Mouse (Mus musculus) stomach, embryonic 16.5 days (tissue): ENCODE data around the gene Suox. TPM values are rescaled to one million over a fixed set of nuclear protein-coding genes. Genes with fewer than 3 reads are reported as not detected.

Source experiments
- ATAC-seq: fragments of 200-750 bp; cut with Nextera tagmentation; 2 replicates; pipeline ENCODE4 v1.8.0; 2017; ENCODE audit warnings: moderate number of reproducible peaks, moderate TSS enrichment; ENCODE audit not compliant: insufficient read depth, low FRiP score
- H3K27ac ChIP-seq: fragments of 300-500 bp; sonication (generic); 2 replicates; pipeline ENCODE4 v1.5.1; 2014; ENCODE audit warnings: low read length
- H3K27me3 ChIP-seq: fragments of 300-500 bp; sonication (generic); 2 replicates; pipeline ENCODE4 v1.6.1; 2014; ENCODE audit warnings: low read length, control low read depth, mixed read lengths; ENCODE audit not compliant: control insufficient read depth, insufficient read depth
- H3K36me3 ChIP-seq: fragments of 300-500 bp; sonication (generic); 2 replicates; pipeline ENCODE4 v1.6.1; 2014; ENCODE audit warnings: low read length; ENCODE audit not compliant: control insufficient read depth, insufficient read depth
- H3K4me1 ChIP-seq: fragments of 300-500 bp; sonication (generic); 2 replicates; pipeline ENCODE4 v1.6.1; 2014; ENCODE audit warnings: low read length, control low read depth, mixed read lengths; ENCODE audit not compliant: control insufficient read depth, insufficient read depth
- H3K4me2 ChIP-seq: fragments of 300-500 bp; sonication (generic); 2 replicates; pipeline ENCODE4 v1.6.1; 2014; ENCODE audit warnings: low read depth, low read length, mixed read lengths
- H3K4me3 ChIP-seq: fragments of 300-500 bp; sonication (generic); replicated peaks from 2 replicates; pipeline ENCODE4 v1.5.1; 2014; ENCODE audit warnings: mild to moderate bottlenecking, low read length
- H3K9ac ChIP-seq: fragments of 300-500 bp; sonication (generic); 2 replicates; pipeline ENCODE4 v1.6.1; 2014; ENCODE audit warnings: low read length
- H3K9me3 ChIP-seq: fragments of 300-500 bp; sonication (generic); replicated peaks from 2 replicates; pipeline ENCODE4 v1.6.1; 2016; ENCODE audit warnings: low read length, control low read depth; ENCODE audit not compliant: control insufficient read depth
- WGBS: fragments of 180-500 bp; shearing (Covaris S2); extraction: QIAGEN DNeasy Blood & Tissue Kit; methylation state at CpG from one replicate; pipeline ENCODE4 v1.1.7; 2014; 5-methylcytosine and 5-hydroxymethylcytosine counted together
- polyA plus RNA-seq: library from polyadenylated mRNA; unstranded; fragments of >200 nt; fragmentation: Nextera tagmentation; extraction: Ambion mirVana; gene quantifications from 2 replicates; pipeline ENCODE4 v1.2.1, GENCODE M21; 2015

The Suox gene
- polyA plus RNA-seq, 1 experiment from 2014 or later: 17.7 TPM

DNA sequence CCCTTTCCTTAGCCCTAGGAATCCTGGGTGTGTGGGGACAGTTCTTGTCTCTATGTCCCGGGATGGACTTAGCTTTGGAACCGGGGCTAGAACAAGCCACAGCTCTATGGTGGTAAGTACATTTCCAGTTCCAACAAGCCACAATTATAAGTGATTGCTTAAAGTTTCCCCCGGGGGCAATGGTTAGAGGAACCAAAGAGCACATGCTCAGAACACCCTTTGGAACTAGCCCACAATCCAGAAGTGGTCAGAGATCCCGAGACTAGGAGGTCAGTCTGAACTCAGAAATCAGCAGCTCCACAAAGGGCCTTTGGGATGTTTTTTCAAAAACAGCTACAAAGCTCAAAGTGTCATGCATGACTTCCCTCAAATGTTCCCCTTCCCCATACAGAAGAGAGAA is 20.0 kb downstream of the Suox start:
- Histone ChIP-seq H3K27me3 (no peaks in the 10 kb centered on the region), H3K36me3 (no peaks in the 10 kb centered on the region), H3K4me2 (no peak overlapping the region), H3K4me3 (no peak overlapping the region), H3K27ac (no peak overlapping the region), H3K9me3 (no peaks in the 10 kb centered on the region), H3K4me1 (no peaks in the 10 kb centered on the region), H3K9ac (no peak overlapping the region)
- no peak for ATAC-seq
- 76% methylated on average over 4 of the region's 4 CpGs for WGBS

DNA sequence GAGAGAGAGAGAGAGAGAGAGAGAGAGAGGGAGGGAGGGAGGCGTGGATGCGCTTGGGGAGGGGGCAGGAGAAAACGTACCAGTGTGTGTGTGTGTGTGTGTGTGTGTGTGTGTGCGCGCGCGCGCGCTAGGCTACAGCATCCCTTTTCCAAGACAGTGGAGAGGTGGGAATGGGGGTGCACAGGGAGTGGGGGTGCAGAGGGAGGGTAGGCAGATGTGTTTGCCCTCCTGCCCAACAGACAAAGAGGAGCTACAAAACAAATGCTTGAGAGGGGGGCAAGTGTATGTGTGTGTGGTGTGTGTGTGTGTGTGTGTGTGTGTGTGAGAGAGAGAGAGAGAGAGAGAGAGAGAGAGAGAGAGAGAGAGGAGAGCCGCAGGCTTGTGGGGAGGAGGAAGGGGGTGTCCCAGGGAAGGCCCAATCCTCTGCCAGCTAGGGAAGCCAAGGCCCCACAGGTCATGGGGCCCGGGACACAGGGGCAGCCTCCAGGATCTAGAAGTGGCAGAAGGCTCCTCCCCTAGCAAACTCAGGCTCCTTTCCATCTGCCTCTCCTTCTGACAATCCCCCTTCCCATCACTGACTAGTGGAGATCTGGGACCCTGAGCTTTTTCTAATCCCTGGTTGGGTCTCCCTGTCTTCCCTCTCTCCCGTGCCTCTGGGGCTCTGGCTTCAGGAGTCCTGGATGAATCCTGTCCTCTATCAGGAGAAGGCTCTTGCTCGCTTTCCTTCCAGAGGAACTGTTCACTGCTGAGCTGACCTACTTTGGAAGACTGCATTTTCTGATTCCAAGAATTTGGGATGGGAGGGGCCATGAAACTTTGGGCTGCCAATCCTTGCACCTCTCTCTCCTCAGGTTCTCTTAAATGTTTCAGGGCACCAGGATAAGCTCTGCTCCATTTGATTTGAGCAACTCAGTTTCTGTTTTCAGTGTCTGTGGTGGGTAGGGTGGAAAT is 27.5 kb downstream of the Suox start:
- no peaks in the 10 kb centered on the region for H3K27me3 ChIP-seq
- no peaks in the 10 kb centered on the region for H3K36me3 ChIP-seq
- H3K9me3 ChIP-seq: no peaks in the 10 kb centered on the region
- ATAC-seq: peak; percentile 67; the same call in 1 of the 2 replicates
- WGBS: 6% methylated on average over 12 of the region's 13 CpGs
- H3K9ac ChIP-seq: peak overlapping the region; percentile 71
- peak overlapping the region; percentile 74 for H3K4me2 ChIP-seq
- peaks cover 7% of the 10 kb centered on the region; the same call in 1 of the 2 replicates for H3K4me1 ChIP-seq
- H3K27ac ChIP-seq: peak overlapping the region; percentile 70
- H3K4me3 ChIP-seq: peak overlapping the region; percentile 58; the same call in 1 of the 2 replicates

DNA sequence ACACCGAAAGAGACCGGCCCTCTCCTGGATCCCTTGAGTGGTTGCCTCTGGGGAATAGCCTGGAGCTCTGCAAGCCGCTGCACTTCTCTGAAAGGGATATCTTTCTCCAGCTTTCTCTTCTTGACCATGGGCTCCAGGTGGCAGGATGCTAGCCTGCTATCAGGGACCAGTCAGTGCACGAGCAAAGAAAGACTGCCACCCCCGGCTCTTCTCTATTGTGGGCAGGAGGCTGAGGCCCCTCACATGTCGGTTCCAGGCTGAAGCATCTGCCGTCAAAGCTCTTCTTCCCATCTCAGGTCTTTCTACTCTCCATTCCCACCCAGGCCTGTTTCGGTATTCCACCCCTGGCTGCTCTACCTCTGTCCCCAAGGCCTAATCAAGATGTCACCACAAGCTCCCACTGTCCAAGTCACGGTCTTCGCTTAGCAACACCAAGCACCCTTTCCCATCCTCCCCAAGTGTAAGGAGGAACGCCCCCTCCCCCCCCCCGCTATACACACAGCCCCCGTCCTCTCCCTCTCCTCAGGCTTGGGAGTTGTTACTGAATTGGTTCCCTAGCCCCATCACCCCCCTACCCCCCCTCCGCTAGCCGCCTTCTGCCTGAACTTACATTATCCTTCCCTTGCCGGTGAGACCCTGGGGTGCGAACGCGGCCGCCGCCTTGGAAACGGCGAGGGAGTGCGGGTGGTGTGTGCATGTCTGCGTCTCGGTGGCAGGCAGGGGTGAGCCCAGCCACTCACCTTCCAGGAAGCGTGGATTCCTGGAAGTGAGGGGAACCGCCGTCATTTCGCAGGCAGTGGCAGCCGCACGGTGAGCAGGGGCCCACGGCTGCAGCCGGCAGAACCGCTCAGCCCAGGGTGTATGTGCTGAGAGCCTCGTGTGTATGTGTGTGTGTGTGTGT is 28.5 kb downstream of the Suox start, which contains the start of gene Ikzf4:
Gene Ikzf4, minus strand, starts transcription at position 881 of the 901 bp plus-strand sequence.
- Histone ChIP-seq H3K9ac (peak within 1 kb of the TSS; percentile 71), H3K27me3 (no peaks in the 10 kb centered on the region), H3K4me1 (peaks cover 7% of the 10 kb centered on the region; the same call in 1 of the 2 replicates), H3K4me3 (peak within 1 kb of the TSS; percentile 58), H3K27ac (peak within 1 kb of the TSS; percentile 70), H3K9me3 (no peaks in the 10 kb centered on the region), H3K36me3 (no peaks in the 10 kb centered on the region), H3K4me2 (peak within 1 kb of the TSS; percentile 74)
- ATAC-seq: peak; percentile 71; the same call in 1 of the 2 replicates
- WGBS: 6% methylated on average over 36 of the region's 36 CpGs

DNA sequence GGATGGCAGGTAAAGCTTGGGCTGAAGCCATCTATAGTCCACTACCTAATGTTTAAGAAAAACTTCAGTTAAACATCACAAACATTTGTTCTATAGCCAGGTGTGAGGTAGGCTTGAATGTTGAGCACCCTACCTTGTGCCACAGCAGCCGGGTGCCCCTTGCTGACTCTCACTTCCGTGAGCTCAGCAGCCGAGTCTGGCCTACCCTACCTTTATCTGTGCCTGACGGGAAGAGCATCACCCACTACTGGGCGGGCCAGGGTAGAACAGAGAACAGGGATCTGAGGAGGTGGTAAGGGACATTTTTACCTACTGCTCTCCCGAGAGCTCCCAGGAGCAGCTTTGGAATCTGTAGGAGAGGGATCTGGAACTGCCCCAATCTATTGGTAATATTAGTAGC is 31.1 kb downstream of the Suox start:
- WGBS: 87% methylated on average over 6 of the region's 6 CpGs
- no peaks in the 10 kb centered on the region for H3K27me3 ChIP-seq
- peaks cover 7% of the 10 kb centered on the region; the same call in 1 of the 2 replicates for H3K4me1 ChIP-seq
- H3K27ac ChIP-seq: no peak overlapping the region
- no peak overlapping the region for H3K4me3 ChIP-seq
- H3K4me2 ChIP-seq: no peak overlapping the region
- no peak for ATAC-seq
- H3K9me3 ChIP-seq: no peaks in the 10 kb centered on the region
- H3K36me3 ChIP-seq: no peaks in the 10 kb centered on the region
- no peak overlapping the region for H3K9ac ChIP-seq

DNA sequence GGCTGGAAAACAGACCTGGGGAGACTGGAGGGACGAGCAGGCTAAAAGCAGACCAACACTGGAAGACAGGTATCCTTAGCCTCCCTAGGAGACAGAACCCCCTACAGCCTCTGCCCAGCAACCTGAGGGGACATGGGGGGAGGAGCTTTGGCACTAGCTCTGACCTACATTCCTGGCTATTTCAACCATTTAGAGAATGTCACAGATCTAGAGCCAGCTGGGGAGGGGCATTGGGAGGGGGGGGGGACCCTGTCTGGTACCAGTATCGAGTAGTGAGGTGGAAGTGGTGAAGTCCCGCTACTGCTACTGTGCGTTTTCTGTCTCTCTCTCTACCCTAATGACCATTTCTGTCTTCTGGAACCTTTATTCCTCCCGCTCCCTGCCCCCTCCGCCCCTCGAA is 32.0 kb downstream of the Suox start:
- Histone ChIP-seq H3K27ac (no peak overlapping the region), H3K9ac (no peak overlapping the region), H3K9me3 (no peaks in the 10 kb centered on the region), H3K27me3 (no peaks in the 10 kb centered on the region), H3K4me1 (peaks cover 7% of the 10 kb centered on the region; the same call in 1 of the 2 replicates), H3K36me3 (no peaks in the 10 kb centered on the region), H3K4me3 (no peak overlapping the region), H3K4me2 (no peak overlapping the region)
- ATAC-seq: no peak
- 68% methylated on average over 7 of the region's 7 CpGs for WGBS

DNA sequence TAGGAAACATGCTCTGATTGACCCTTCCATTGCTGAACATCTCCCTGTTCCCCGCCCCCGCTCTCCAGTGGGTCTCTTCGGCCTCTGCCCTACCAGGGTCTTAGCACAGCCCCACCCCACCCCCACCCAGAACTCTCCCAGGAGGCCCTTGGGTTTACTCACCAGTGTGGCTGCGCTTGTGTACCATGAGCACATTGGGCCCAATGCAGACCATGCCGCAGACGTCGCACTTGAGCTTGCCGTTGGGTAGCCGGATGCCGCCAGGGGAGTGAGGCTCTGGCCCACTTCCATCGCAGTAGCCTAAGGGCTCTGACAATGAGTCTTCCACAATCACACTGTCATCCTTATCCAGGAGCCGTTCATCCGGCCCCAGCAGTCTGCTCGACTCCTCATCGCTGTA is 33.0 kb downstream of the Suox start:
- Histone ChIP-seq H3K4me2 (no peak overlapping the region), H3K27ac (no peak overlapping the region), H3K36me3 (no peaks in the 10 kb centered on the region), H3K4me3 (no peak overlapping the region), H3K9me3 (no peaks in the 10 kb centered on the region), H3K27me3 (no peaks in the 10 kb centered on the region), H3K9ac (no peak overlapping the region), H3K4me1 (no peaks in the 10 kb centered on the region)
- ATAC-seq: no peak
- WGBS: 92% methylated on average over 15 of the region's 15 CpGs

DNA sequence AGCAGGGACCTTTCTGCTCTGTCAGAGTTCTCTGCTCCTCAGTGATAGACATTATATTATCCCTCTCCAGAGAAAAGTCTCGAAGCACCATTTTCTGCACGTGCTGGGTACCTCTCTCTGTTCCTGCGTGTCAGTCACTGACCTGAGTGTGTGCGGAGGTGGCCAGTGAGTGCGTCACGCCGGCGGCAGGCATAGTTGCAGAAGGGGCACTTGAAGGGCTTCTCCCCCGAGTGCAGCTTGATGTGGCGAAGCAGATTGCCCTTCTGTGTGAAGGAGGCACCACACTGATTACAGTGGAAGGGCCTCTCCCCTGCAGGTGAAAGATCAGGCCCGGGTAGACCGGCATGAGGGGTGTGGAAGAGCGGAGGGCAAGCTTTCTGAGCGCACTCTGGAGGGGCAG is 33.9 kb downstream of the Suox start:
- Histone ChIP-seq H3K27me3 (no peaks in the 10 kb centered on the region), H3K36me3 (no peaks in the 10 kb centered on the region), H3K4me1 (no peaks in the 10 kb centered on the region), H3K27ac (no peak overlapping the region), H3K4me2 (no peak overlapping the region), H3K9ac (no peak overlapping the region), H3K9me3 (no peaks in the 10 kb centered on the region), H3K4me3 (no peak overlapping the region)
- 86% methylated on average over 14 of the region's 14 CpGs for WGBS
- no peak for ATAC-seq

DNA sequence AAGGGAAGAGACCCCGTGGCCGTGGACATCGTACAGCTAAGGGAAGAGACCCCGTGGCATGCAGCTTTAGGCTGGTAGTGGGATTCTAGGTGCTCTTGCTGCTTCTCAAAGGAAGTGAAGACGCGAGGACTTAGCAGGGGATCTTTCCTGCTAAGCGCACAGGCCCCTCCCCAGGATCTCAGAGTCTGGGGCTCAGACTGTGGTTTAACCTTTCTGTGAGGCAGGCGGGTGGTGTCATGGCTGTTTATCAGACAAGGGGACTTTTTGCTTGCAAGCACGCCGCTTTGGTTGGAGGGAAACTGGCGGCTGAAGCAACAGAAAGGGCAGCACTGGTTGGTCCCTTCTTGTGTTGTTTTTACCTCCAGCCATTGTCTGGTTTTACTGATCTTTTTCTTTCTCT is 36.9 kb downstream of the Suox start:
- ATAC-seq: no peak

More for the DNA sequence above, 36.9 kb downstream of the Suox start:
- H3K36me3 ChIP-seq: no peaks in the 10 kb centered on the region
- H3K4me1 ChIP-seq: no peaks in the 10 kb centered on the region
- no peaks in the 10 kb centered on the region for H3K27me3 ChIP-seq
- H3K27ac ChIP-seq: no peak overlapping the region
- H3K4me3 ChIP-seq: no peak overlapping the region
- 22% methylated on average over 11 of the region's 11 CpGs for WGBS
- H3K4me2 ChIP-seq: no peak overlapping the region
- H3K9ac ChIP-seq: no peak overlapping the region; the same call in 1 of the 2 replicates
- no peaks in the 10 kb centered on the region for H3K9me3 ChIP-seq
